ENCODE assay signal across 8 mouse cellular contexts in the genomic region with DNA sequence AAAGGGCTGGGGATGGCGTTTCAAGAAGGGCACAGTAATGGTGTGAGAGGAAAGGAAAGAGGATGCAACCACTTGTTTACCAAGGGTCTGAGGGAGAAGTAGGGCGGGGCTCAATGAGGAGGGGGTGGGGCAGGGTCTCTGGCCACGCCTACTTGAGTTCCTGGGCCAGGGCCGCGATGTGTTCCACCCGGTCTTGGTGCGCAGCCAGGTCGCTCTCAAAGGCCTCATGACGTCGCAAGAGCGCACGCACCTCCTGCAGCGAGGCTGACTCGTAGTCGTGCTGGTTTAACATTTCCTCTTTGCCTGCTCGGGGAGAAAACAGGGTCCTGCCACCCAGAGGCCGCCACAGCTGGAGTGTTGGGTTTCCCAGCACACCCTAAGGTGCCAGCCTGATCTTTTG. TPM values are rescaled to one million over a fixed set of nuclear protein-coding genes. Genes with fewer than 3 reads are reported as not detected.
DNase-seq lines count a peak whose midpoint lies in the region; ATAC-seq lines count a peak whose summit lies in the region.

No protein-coding gene starts in this region.

- H3K4me1 ChIP-seq in heart, embryonic 14.5 days (ENCODE audit: control insufficient read depth in 2 of 2, insufficient read depth in 2 of 2, low read length in 2 of 2): peaks cover 0 to 2% of the 10 kb centered on the region in 2 experiments; a peak in 1 of 4 replicates
- H3K4me1 ChIP-seq in hindbrain, embryonic 12.5 days: peaks cover 6% of the 10 kb centered on the region; the same call in 1 of the 2 replicates
- peaks cover 29% of the 10 kb centered on the region for H3K4me1 ChIP-seq in liver, embryonic 15.5 days (replicated peaks)

- DNase-seq in heart, adult 8-10 months (ENCODE audit: low spot score): no peak
- peak; percentile 94 for DNase-seq in ZHBTc4 (ENCODE audit: low read depth, low spot score)
- DNase-seq in testis, postnatal 10 days (ENCODE audit: low spot score): peak; percentile 78
- DNase-seq in cerebellum, postnatal 4 days (ENCODE audit: low spot score in 2 of 2): no peak
- DNase-seq in right cerebral cortex, postnatal 14 days: no peak

- H3K9me3 ChIP-seq in heart, embryonic 14.5 days (ENCODE audit: control insufficient read depth, low read length): no peaks in the 10 kb centered on the region
- no peaks in the 10 kb centered on the region for H3K9me3 ChIP-seq in hindbrain, embryonic 12.5 days (replicated peaks)
- H3K9me3 ChIP-seq in liver, embryonic 15.5 days (replicated peaks): no peaks in the 10 kb centered on the region

- no peak overlapping the region for H3K27ac ChIP-seq in heart, embryonic 14.5 days (replicated peaks in 1 of 2; ENCODE audit: control insufficient read depth in 1 of 2, insufficient read depth in 1 of 2, low read depth in 2 of 2, low read length in 2 of 2)
- no peak overlapping the region for H3K27ac ChIP-seq in hindbrain, embryonic 12.5 days
- H3K27ac ChIP-seq in liver, embryonic 15.5 days (replicated peaks): no peak overlapping the region

- H3K36me3 ChIP-seq in heart, embryonic 14.5 days (ENCODE audit: control insufficient read depth, insufficient read depth, low read length): 0 out of 2 replicates have a peak, but pooled peaks cover 5% of the 10 kb centered on the region
- peaks cover 10% of the 10 kb centered on the region for H3K36me3 ChIP-seq in hindbrain, embryonic 12.5 days
- no peaks in the 10 kb centered on the region for H3K36me3 ChIP-seq in liver, embryonic 15.5 days (replicated peaks)

- H3K9ac ChIP-seq in heart, embryonic 14.5 days (ENCODE audit: low read length): 0 out of 2 replicates have a peak overlapping the region, but pooled peaks have one; percentile 0
- no peak overlapping the region for H3K9ac ChIP-seq in hindbrain, embryonic 12.5 days
- no peak overlapping the region for H3K9ac ChIP-seq in liver, embryonic 15.5 days

- peaks cover 13% of the 10 kb centered on the region; the same call in 1 of the 2 replicates for H3K27me3 ChIP-seq in heart, embryonic 14.5 days (ENCODE audit: control insufficient read depth, insufficient read depth, low read length)
- H3K27me3 ChIP-seq in hindbrain, embryonic 12.5 days: peaks cover 5% of the 10 kb centered on the region; the same call in 1 of the 2 replicates
- H3K27me3 ChIP-seq in liver, embryonic 15.5 days: peaks cover 80% of the 10 kb centered on the region

- H3K4me3 ChIP-seq in heart, embryonic 14.5 days (ENCODE audit: control insufficient read depth in 1 of 2, insufficient read depth in 1 of 2, low read depth in 1 of 2, low read length in 2 of 2): no peak overlapping the region
- 0 out of 2 replicates have a peak overlapping the region, but pooled peaks have one; percentile 4 for H3K4me3 ChIP-seq in hindbrain, embryonic 12.5 days
- no peak overlapping the region for H3K4me3 ChIP-seq in liver, embryonic 15.5 days (replicated peaks)

- WGBS in heart, embryonic 14.5 days: 5% methylated on average over 17 of the region's 17 CpGs
- WGBS in hindbrain, embryonic 12.5 days: 8% methylated on average over 17 of the region's 17 CpGs
- 5% methylated on average over 17 of the region's 17 CpGs for WGBS in liver, embryonic 15.5 days (ENCODE audit: insufficient replicate concordance)

- ATAC-seq in heart, embryonic 14.5 days (ENCODE audit: insufficient number of reproducible peaks, insufficient read depth, low FRiP score, low read depth): no peak
- ATAC-seq in hindbrain, embryonic 12.5 days (ENCODE audit: low FRiP score): no peak
- no peak for ATAC-seq in liver, embryonic 15.5 days (ENCODE audit: insufficient read depth)

- peak overlapping the region; percentile 27 for H3K4me2 ChIP-seq in heart, embryonic 14.5 days (ENCODE audit: low read length)
- H3K4me2 ChIP-seq in hindbrain, embryonic 12.5 days (replicated peaks): peak overlapping the region; percentile 13; the same call in 1 of the 2 replicates
- peak overlapping the region; percentile 39 for H3K4me2 ChIP-seq in liver, embryonic 15.5 days

RNA-seq across cellular contexts. Expression of a gene that starts 10.2 kb away (rescaled TPM):
- 36.9 and 39.2 TPM in 2 replicates for polyA plus RNA-seq in heart, embryonic 14.5 days (2014; fragmentation: Nextera tagmentation; extraction: Ambion mirVana)
- 10 to 100 TPM; 77.7 to 86.2 (median 81.6) TPM for total RNA-seq in heart, adult 8-10 months (2022)
- 56.3 and 57.4 TPM in 2 replicates for polyA plus RNA-seq in hindbrain, embryonic 12.5 days (2016; fragmentation: Nextera tagmentation; extraction: Ambion mirVana)
- 25.8 and 28.8 TPM in 2 replicates for polyA plus RNA-seq in liver, embryonic 15.5 days (2015; fragmentation: Nextera tagmentation; extraction: Ambion mirVana)

RNA-seq across cellular contexts. Expression of a gene that starts 12.6 kb away (rescaled TPM):
- polyA plus RNA-seq in heart, embryonic 14.5 days (2014; fragmentation: Nextera tagmentation; extraction: Ambion mirVana): 1.5 and 2.0 TPM in 2 replicates
- 1 to 10 TPM; 2.0 to 4.3 (median 2.6) TPM for total RNA-seq in heart, adult 8-10 months (2022)
- 2.6 and 4.2 TPM in 2 replicates for polyA plus RNA-seq in hindbrain, embryonic 12.5 days (2016; fragmentation: Nextera tagmentation; extraction: Ambion mirVana)
- 0.85 and 1.2 TPM in 2 replicates for polyA plus RNA-seq in liver, embryonic 15.5 days (2015; fragmentation: Nextera tagmentation; extraction: Ambion mirVana)

RNA-seq across cellular contexts. Expression of a gene that starts 13.3 kb away (rescaled TPM):
- polyA plus RNA-seq in heart, embryonic 14.5 days (2014; fragmentation: Nextera tagmentation; extraction: Ambion mirVana): 7.2 and 8.2 TPM in 2 replicates
- total RNA-seq in heart, adult 8-10 months (2022): 1 to 10 TPM; 2.8 to 4.2 (median 3.4) TPM
- 21.1 and 21.4 TPM in 2 replicates for polyA plus RNA-seq in hindbrain, embryonic 12.5 days (2016; fragmentation: Nextera tagmentation; extraction: Ambion mirVana)
- polyA plus RNA-seq in liver, embryonic 15.5 days (2015; fragmentation: Nextera tagmentation; extraction: Ambion mirVana): 9.7 and 10.9 TPM in 2 replicates

RNA-seq across cellular contexts. Expression of a gene that starts 26.0 kb away (rescaled TPM):
- polyA plus RNA-seq in heart, embryonic 14.5 days (2014; fragmentation: Nextera tagmentation; extraction: Ambion mirVana): not detected in 2 replicates
- total RNA-seq in heart, adult 8-10 months (2022): under 1 TPM in 2 of 4 experiments, not detected in 2; 0.09 to 0.14 TPM
- polyA plus RNA-seq in hindbrain, embryonic 12.5 days (2016; fragmentation: Nextera tagmentation; extraction: Ambion mirVana): 0.35 and 0.40 TPM in 2 replicates
- not detected in 2 replicates for polyA plus RNA-seq in liver, embryonic 15.5 days (2015; fragmentation: Nextera tagmentation; extraction: Ambion mirVana)

RNA-seq across cellular contexts. Expression of a gene that starts 26.0 kb away (rescaled TPM):
- polyA plus RNA-seq in heart, embryonic 14.5 days (2014; fragmentation: Nextera tagmentation; extraction: Ambion mirVana): 38.8 and 39.0 TPM in 2 replicates
- total RNA-seq in heart, adult 8-10 months (2022): 10 to 100 TPM; 22.2 to 32.1 (median 28.6) TPM
- 42.7 and 46.4 TPM in 2 replicates for polyA plus RNA-seq in hindbrain, embryonic 12.5 days (2016; fragmentation: Nextera tagmentation; extraction: Ambion mirVana)
- polyA plus RNA-seq in liver, embryonic 15.5 days (2015; fragmentation: Nextera tagmentation; extraction: Ambion mirVana): 52.4 and 61.9 TPM in 2 replicates

Comparison
In these comparisons a context has a peak if more than half of its experiments do, and no peak if none do; other contexts are left out.
1. DNase-seq: peak in ZHBTc4 (single experiment) and testis, postnatal 10 days (single experiment); none in heart, adult 8-10 months (single experiment), cerebellum, postnatal 4 days (0 of 2) and right cerebral cortex, postnatal 14 days (single experiment).
2. Peak in every context shown above with its lines, with median percentiles within 50 percentile points of each other: H3K4me2 ChIP-seq.